In the genomic region with DNA sequence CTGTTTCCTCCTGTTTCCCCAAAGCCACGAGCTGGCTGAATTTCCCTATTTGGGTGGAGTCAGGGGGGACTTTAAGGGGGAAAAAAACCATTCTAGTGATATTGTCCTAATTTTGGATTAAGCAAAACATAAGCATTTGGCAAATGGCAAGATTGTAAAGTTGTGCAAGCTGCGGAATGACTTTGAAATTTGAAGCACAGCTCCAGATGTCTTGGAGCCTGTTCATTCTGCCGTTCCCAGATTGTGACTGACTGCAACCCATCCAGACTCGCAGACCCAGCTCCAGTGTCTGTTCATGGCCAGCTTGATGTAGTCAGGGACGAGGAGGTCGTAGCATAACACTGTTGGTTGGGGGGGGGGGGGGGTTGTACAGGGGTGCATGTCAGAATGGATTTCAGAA, we compare ENCODE assay signal across 15 mouse cellular contexts.
DNase-seq lines count a peak whose midpoint lies in the region; ATAC-seq and TF ChIP-seq lines count a peak whose summit lies in the region.
"Had no signal": no experiment of that assay in that cellular context is flagged by ENCODE, and none has a peak within 500 bp of the region (broad histone marks: within the 10 kb centered on the region; RNA-seq: fewer than 3 reads in every experiment).

No protein-coding gene starts in this region.

- no peak overlapping the region for H3K4me3 ChIP-seq in lung, embryonic 14.5 days (ENCODE audit: low read depth, low read length)
- H3K4me3 ChIP-seq: hindbrain, embryonic 10.5 days; liver, embryonic 12.5 days had no signal

- H3K9ac ChIP-seq in lung, embryonic 14.5 days: no peak overlapping the region
- H3K9ac ChIP-seq: liver, embryonic 12.5 days had no signal

- no peaks in the 10 kb centered on the region for H3K27me3 ChIP-seq in lung, embryonic 14.5 days (ENCODE audit: insufficient read depth, low read length)
- H3K27me3 ChIP-seq: liver, embryonic 12.5 days had no signal

- no peaks in the 10 kb centered on the region for H3K9me3 ChIP-seq in lung, embryonic 14.5 days (ENCODE audit: low read depth, low read length)
- H3K9me3 ChIP-seq: hindbrain, embryonic 10.5 days; liver, embryonic 12.5 days had no signal

- ATAC-seq in frontal cortex, adult (ENCODE audit: low TSS enrichment): 0 out of 2 replicates have a peak, but pooled peaks have one; percentile 9
- peak; percentile 77 for ATAC-seq in lung, embryonic 14.5 days (ENCODE audit: insufficient read depth)
- ATAC-seq: forebrain, embryonic 16.5 days; liver, embryonic 12.5 days; midbrain, embryonic 16.5 days; Patski had no signal

- no peaks in the 10 kb centered on the region for H3K36me3 ChIP-seq in lung, embryonic 14.5 days (ENCODE audit: insufficient read depth)
- H3K36me3 ChIP-seq: hindbrain, embryonic 10.5 days; liver, embryonic 12.5 days had no signal

- 50% methylated on average over 6 of the region's 6 CpGs for WGBS in lung, embryonic 14.5 days

- intact Hi-C loops in heart, postnatal 10 days (cut with DNase I): no loop called here

- no peak for DNase-seq in frontal cortex, postnatal 10 days (ENCODE audit: low spot score in 2 of 2)
- DNase-seq in lung, embryonic 14.5 days: peak; percentile 73
- no peak for DNase-seq in lung, postnatal 14 days
- peak; percentile 28 to 30 for DNase-seq in heart, postnatal 10 days
- DNase-seq in lung, postnatal 4 days: peak; percentile 15 to 61
- no peak for DNase-seq in retina, postnatal 1 day
- no peak for DNase-seq in kidney, postnatal 25 days
- DNase-seq: cerebellum, adult 11-12 months; kidney, postnatal 10 days had no signal

- no peak overlapping the region for H3K4me2 ChIP-seq in lung, embryonic 14.5 days
- H3K4me2 ChIP-seq: liver, embryonic 12.5 days had no signal

- no peak for TF ChIP-seq CTCF in lung, embryonic 14.5 days (IDR thresholded peaks at IDR 0.05; ENCODE audit: low read depth)

- H3K27ac ChIP-seq in lung, embryonic 14.5 days (ENCODE audit: low read depth): no peak overlapping the region
- H3K27ac ChIP-seq: hindbrain, embryonic 10.5 days; liver, embryonic 12.5 days had no signal

- H3K4me1 ChIP-seq in lung, embryonic 14.5 days (ENCODE audit: insufficient read depth): no peaks in the 10 kb centered on the region
- H3K4me1 ChIP-seq: liver, embryonic 12.5 days had no signal

Comparison
In these comparisons a context has a peak if more than half of its experiments do, and no peak if none do; other contexts are left out.
1. DNase-seq: peak in lung, embryonic 14.5 days (single experiment), heart, postnatal 10 days (2 of 2) and lung, postnatal 4 days (2 of 2); none in frontal cortex, postnatal 10 days (0 of 2), lung, postnatal 14 days (single experiment), retina, postnatal 1 day (single experiment) and kidney, postnatal 25 days (0 of 2).